Mouse (Mus musculus) megakaryocyte progenitor cell, adult 5-6 weeks (primary cell): ENCODE results near the gene Serhl. TPM values are rescaled to one million over a fixed set of nuclear protein-coding genes. Genes with fewer than 3 reads are reported as not detected.

Source experiments
- ATAC-seq: replicated peaks from 2 replicates; pipeline ENCODE4 v1.8.0; 2016; ENCODE audit warnings: mild to moderate bottlenecking, moderate TSS enrichment, inconsistent platforms; ENCODE audit not compliant: poor library complexity
- total RNA-seq, 2 experiments: library from RNA; stranded (forward) in 1 of 2; stranded (reverse) in 1 of 2; fragments of 157-497, 149-512 nt in 1 of 2; fragments of 200-1000 nt in 1 of 2; gene quantifications; 2 replicates each; pipeline versions ENCODE4 v1.2.3 to v1.2.4; 2015 to 2017

Gene Serhl
- total RNA-seq, 2 experiments from 2014 or later = 40.8 to 56.1 TPM

- ATAC-seq = no peak
Measured at GRCm38 (mm10) chr15:83160561-83160960, 71.3 kb downstream of the Serhl start.

- ATAC-seq = no peak
Measured at GRCm38 (mm10) chr15:83161062-83161748, 71.9 kb downstream of the Serhl start.

- no peak for ATAC-seq
Measured at GRCm38 (mm10) chr15:83162001-83162400, 72.7 kb downstream of the Serhl start.

GRCm38 (mm10) chr15:83162818-83163485, 73.6 kb downstream of the Serhl start:
- no peak for ATAC-seq

GRCm38 (mm10) chr15:83164971-83165471, 75.7 kb downstream of the Serhl start:
- peak; percentile 89 for ATAC-seq

GRCm38 (mm10) chr15:83165526-83166315, 76.4 kb downstream of the Serhl start:
- ATAC-seq = no peak

Other genes with a start within 250 kb of the Serhl start
- gene Tcf20, start 101.6 kb upstream of the Serhl start, total RNA-seq (2015) = 45.1 and 48.5 TPM in 2 replicates
- gene Tcf20, start 101.6 kb upstream of the Serhl start, total RNA-seq (2017) = 76.8 and 83.1 TPM in 2 replicates
- 40.9 and 43.6 TPM in 2 replicates for gene Nfam1, start 56.2 kb upstream of the Serhl start, total RNA-seq (2015)
- 45.3 and 53.5 TPM in 2 replicates for gene Nfam1, start 56.2 kb upstream of the Serhl start, total RNA-seq (2017)
- 47.7 and 50.9 TPM in 2 replicates for gene Rrp7a, start 33.3 kb downstream of the Serhl start, total RNA-seq (2015)
- 56.3 and 69.6 TPM in 2 replicates for gene Rrp7a, start 33.3 kb downstream of the Serhl start, total RNA-seq (2017)
- 39.8 and 42.4 TPM in 2 replicates for gene Poldip3, start 59.9 kb downstream of the Serhl start, total RNA-seq (2015)
- 83.3 and 100 TPM in 2 replicates for gene Poldip3, start 59.9 kb downstream of the Serhl start, total RNA-seq (2017)
- 46.8 and 57.3 TPM in 2 replicates for gene Cyb5r3, start 83.1 kb downstream of the Serhl start, total RNA-seq (2015)
- gene Cyb5r3, start 83.1 kb downstream of the Serhl start, total RNA-seq (2017) = 26.2 and 32.7 TPM in 2 replicates
- gene A4galt, start 162.3 kb downstream of the Serhl start, total RNA-seq (2015) = not detected in 2 replicates
- not detected in 2 replicates for gene A4galt, start 162.3 kb downstream of the Serhl start, total RNA-seq (2017)